Mouse (Mus musculus): Measurements from ENCODE around the gene Slc35e2. TPM values are rescaled to one million over a fixed set of nuclear protein-coding genes. Genes with fewer than 3 reads are reported as not detected.

Slc35e2 gene
- polyA plus RNA-seq, 1 experiment: 20.2 TPM

DNA sequence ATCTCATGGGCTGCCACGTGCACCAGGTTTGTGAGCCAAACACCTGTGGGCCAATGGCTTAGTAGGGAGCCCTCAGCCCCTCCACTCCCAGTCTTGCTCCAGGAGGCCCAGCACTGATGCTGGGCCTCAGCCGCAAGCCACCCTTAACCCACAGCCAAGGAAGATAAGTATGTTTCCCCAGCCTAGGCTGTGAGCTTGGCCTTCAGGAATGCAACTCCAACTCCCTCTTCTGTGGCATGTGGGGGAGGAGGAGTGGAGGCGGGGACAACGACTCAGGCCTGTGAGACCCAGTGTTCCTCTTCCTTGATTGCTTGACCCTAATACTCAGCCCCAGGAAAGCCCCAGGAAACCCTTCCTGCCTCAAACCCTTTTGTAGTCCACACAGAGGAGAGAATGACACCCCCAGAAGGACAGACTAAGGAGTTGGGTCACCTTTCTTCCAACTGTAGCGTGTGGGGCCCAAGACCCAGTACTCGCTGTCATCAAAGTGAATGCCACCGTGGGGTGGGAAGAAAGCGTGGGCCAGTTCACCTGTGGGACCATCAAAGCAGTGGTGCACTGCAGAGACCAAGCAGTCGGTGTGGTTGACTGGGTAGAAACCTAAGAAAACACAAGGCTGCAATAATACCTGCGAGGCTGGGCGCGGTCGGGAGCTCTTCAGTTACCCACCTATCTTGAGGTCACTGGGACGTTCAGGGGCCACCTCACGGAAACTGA lies 50.5 kb downstream of the Slc35e2 start:
- H3K9ac ChIP-seq (ENCODE audit: low read depth, poor library complexity, severe bottlenecking): peak overlapping the region; percentile 79; the same call in 1 of the 2 replicates
- TF ChIP-seq POLR2A (IDR thresholded peaks at IDR 0.05; ENCODE audit: insufficient read depth, low read length): no peak
- no peak for TF ChIP-seq CTCF (IDR thresholded peaks at IDR 0.05; ENCODE audit: low read depth, low read length)
- no peak for TF ChIP-seq EP300 (IDR thresholded peaks at IDR 0.05; ENCODE audit: insufficient read depth, low read depth, low read length)
- H3K27me3 ChIP-seq (ENCODE audit: control insufficient read depth, insufficient read depth, low read length, poor library complexity, severe bottlenecking): no peaks in the 10 kb centered on the region
- peak overlapping the region; percentile 65 for H3K4me3 ChIP-seq (ENCODE audit: low read depth, low read length)
- H3K4me1 ChIP-seq (ENCODE audit: control insufficient read depth, insufficient read depth, low read length): peaks cover 5% of the 10 kb centered on the region
- H3K36me3 ChIP-seq (ENCODE audit: control insufficient read depth, insufficient read depth, low read length, poor library complexity, severe bottlenecking): peaks cover 25% of the 10 kb centered on the region
- H3K9me3 ChIP-seq (replicated peaks; ENCODE audit: control insufficient read depth, insufficient read depth, low read length, poor library complexity, severe bottlenecking): no peaks in the 10 kb centered on the region
- H3K27ac ChIP-seq (ENCODE audit: insufficient read depth, low read length): no peak overlapping the region

DNA sequence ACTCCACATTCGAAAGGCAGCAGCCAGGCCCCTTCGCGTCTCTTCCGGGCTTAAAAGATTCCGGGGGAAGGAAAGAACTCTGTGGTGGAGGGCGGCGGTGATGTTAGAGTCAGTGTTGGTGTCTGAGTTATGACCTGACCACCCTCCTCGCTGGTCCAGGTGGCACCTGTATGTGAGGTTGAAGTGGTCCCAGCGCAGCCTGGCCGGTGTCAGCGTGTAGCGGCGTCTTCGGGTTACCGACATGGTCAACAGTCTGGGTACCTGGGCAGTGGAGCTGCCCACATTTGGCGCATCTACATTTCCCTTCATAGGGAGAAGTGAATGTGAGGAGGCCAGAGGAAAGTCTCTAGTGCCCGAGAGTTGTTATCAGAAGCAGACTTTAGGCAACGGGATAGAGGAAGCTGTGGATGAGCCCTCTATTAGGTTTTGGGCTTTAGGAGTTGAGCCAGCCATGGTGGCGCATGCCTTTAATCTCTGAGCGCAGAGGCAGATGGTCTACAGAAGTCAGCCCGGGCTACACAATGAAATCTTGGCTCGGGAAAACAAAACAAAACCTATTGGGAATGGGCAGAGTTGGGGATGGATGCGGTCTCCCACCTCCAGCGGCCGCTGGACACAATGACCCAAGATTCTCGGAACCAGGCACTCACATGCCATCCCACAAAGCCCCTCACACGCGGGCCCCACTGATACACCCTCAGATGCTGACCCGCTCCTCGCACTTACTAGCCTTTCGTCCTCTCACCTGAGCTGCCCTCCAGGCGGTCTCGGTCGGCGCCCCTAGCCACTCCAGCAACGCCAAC lies 51.3 kb downstream of the Slc35e2 start:
- no peak for TF ChIP-seq CTCF (IDR thresholded peaks at IDR 0.05; ENCODE audit: low read depth, low read length)
- no peak for TF ChIP-seq EP300 (IDR thresholded peaks at IDR 0.05; ENCODE audit: insufficient read depth, low read depth, low read length)
- no peak for TF ChIP-seq POLR2A (IDR thresholded peaks at IDR 0.05; ENCODE audit: insufficient read depth, low read length)
- H3K27ac ChIP-seq (ENCODE audit: insufficient read depth, low read length): no peak overlapping the region

GRCm38 (mm10) chr4:155653086-155653450 lies 51.9 kb downstream of the Slc35e2 start, which contains the start of gene Mmp23:
Mmp23 (minus strand) TSS chr4:155653384.
- H3K27me3 ChIP-seq (ENCODE audit: control insufficient read depth, insufficient read depth, low read length, poor library complexity, severe bottlenecking): no peaks in the 10 kb centered on the region

More for the DNA sequence above, 51.3 kb downstream of the Slc35e2 start:
- Histone ChIP-seq H3K36me3 (ENCODE audit: control insufficient read depth, insufficient read depth, low read length, poor library complexity, severe bottlenecking) (peaks cover 23% of the 10 kb centered on the region), H3K9me3 (replicated peaks; ENCODE audit: control insufficient read depth, insufficient read depth, low read length, poor library complexity, severe bottlenecking) (no peaks in the 10 kb centered on the region), H3K9ac (ENCODE audit: low read depth, poor library complexity, severe bottlenecking) (peak overlapping the region; percentile 79), H3K27me3 (ENCODE audit: control insufficient read depth, insufficient read depth, low read length, poor library complexity, severe bottlenecking) (no peaks in the 10 kb centered on the region), H3K4me3 (ENCODE audit: low read depth, low read length) (peak overlapping the region; percentile 65), H3K4me1 (ENCODE audit: control insufficient read depth, insufficient read depth, low read length) (peaks cover 5% of the 10 kb centered on the region)

DNA sequence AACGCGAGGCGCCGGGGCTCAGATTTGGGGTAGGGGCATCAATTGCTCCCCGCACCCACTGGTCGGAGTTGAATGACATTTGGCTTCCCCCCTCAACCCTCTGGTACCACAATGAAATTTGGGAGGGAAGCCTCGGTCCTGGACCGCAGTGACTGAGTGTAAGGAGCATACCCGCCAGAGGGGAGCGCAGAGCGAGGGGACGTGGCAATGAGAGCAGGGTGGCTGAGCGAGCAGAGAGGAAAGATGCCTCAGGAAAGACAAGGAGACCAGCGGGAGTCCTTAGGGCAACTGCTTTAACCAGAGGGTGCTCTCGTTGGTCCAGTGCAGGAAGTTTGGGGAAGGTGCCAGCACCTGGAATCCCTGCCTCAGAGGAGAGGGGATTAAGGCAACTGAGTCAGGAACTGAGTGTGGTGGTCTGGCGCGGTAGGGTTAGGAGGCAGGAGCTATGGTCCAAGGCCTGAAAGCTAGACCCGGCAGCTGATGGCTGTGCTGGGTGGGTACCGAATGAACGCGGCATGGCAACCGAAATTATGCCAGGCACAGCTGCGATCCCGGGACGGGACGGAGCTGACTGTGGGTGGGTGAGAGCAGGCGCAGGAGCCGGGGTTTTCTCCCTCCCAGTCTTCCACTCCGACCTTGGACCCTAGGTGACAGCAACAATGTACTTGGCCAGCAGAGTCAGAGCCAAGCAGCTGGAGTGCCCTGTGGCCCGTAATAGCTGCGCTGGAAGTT lies 52.4 kb downstream of the Slc35e2 start:
- H3K27ac ChIP-seq (ENCODE audit: insufficient read depth, low read length): 0 out of 2 replicates have a peak overlapping the region, but pooled peaks have one; percentile 4
- peaks cover 13% of the 10 kb centered on the region for H3K36me3 ChIP-seq (ENCODE audit: control insufficient read depth, insufficient read depth, low read length, poor library complexity, severe bottlenecking)
- TF ChIP-seq POLR2A (IDR thresholded peaks at IDR 0.05; ENCODE audit: insufficient read depth, low read length) (no peak), EP300 (IDR thresholded peaks at IDR 0.05; ENCODE audit: insufficient read depth, low read depth, low read length) (no peak), CTCF (IDR thresholded peaks at IDR 0.05; ENCODE audit: low read depth, low read length) (no peak)
- peak overlapping the region; percentile 65 for H3K4me3 ChIP-seq (ENCODE audit: low read depth, low read length)
- peak overlapping the region; percentile 79 for H3K9ac ChIP-seq (ENCODE audit: low read depth, poor library complexity, severe bottlenecking)
- H3K4me1 ChIP-seq (ENCODE audit: control insufficient read depth, insufficient read depth, low read length): peaks cover 5% of the 10 kb centered on the region
- H3K9me3 ChIP-seq (replicated peaks; ENCODE audit: control insufficient read depth, insufficient read depth, low read length, poor library complexity, severe bottlenecking): no peaks in the 10 kb centered on the region
- H3K27me3 ChIP-seq (ENCODE audit: control insufficient read depth, insufficient read depth, low read length, poor library complexity, severe bottlenecking): no peaks in the 10 kb centered on the region

More at GRCm38 (mm10) chr4:155653086-155653450, 51.9 kb downstream of the Slc35e2 start, which contains the start of gene Mmp23:
- Histone ChIP-seq H3K9me3 (replicated peaks; ENCODE audit: control insufficient read depth, insufficient read depth, low read length, poor library complexity, severe bottlenecking) (no peaks in the 10 kb centered on the region), H3K36me3 (ENCODE audit: control insufficient read depth, insufficient read depth, low read length, poor library complexity, severe bottlenecking) (peaks cover 17% of the 10 kb centered on the region), H3K9ac (ENCODE audit: low read depth, poor library complexity, severe bottlenecking) (peak within 1 kb of the TSS; percentile 79), H3K27ac (ENCODE audit: insufficient read depth, low read length) (0 out of 2 replicates have a peak within 1 kb of the TSS, but pooled peaks have one; percentile 4), H3K4me1 (ENCODE audit: control insufficient read depth, insufficient read depth, low read length) (peaks cover 5% of the 10 kb centered on the region), H3K4me3 (ENCODE audit: low read depth, low read length) (peak within 1 kb of the TSS; percentile 65)
- no peak for TF ChIP-seq CTCF (IDR thresholded peaks at IDR 0.05; ENCODE audit: low read depth, low read length)

DNA sequence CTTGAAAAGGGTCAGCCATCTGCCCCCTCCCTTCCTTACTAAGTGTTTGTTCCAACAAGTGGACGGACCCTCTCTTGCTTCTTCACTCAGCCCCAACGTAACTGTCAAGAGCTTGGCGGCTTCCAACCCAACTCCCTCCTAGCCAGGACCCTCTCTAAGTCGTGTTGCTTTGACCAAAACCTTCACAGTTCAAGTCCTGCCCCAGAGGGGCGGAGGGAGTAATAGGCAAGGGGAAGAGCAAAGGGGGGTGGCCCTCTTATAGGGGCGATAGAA lies 52.9 kb downstream of the Slc35e2 start:
- Histone ChIP-seq H3K27ac (ENCODE audit: insufficient read depth, low read length) (0 out of 2 replicates have a peak overlapping the region, but pooled peaks have one; percentile 4), H3K9ac (ENCODE audit: low read depth, poor library complexity, severe bottlenecking) (peak overlapping the region; percentile 79), H3K4me3 (ENCODE audit: low read depth, low read length) (peak overlapping the region; percentile 65), H3K9me3 (replicated peaks; ENCODE audit: control insufficient read depth, insufficient read depth, low read length, poor library complexity, severe bottlenecking) (no peaks in the 10 kb centered on the region), H3K36me3 (ENCODE audit: control insufficient read depth, insufficient read depth, low read length, poor library complexity, severe bottlenecking) (peaks cover 8% of the 10 kb centered on the region), H3K4me1 (ENCODE audit: control insufficient read depth, insufficient read depth, low read length) (peaks cover 5% of the 10 kb centered on the region), H3K27me3 (ENCODE audit: control insufficient read depth, insufficient read depth, low read length, poor library complexity, severe bottlenecking) (no peaks in the 10 kb centered on the region)
- TF ChIP-seq EP300 (IDR thresholded peaks at IDR 0.05; ENCODE audit: insufficient read depth, low read depth, low read length) (no peak), POLR2A (IDR thresholded peaks at IDR 0.05; ENCODE audit: insufficient read depth, low read length) (no peak), CTCF (IDR thresholded peaks at IDR 0.05; ENCODE audit: low read depth, low read length) (no peak)
